Mouse (Mus musculus) right cerebral cortex, postnatal 4 days (tissue): Measurements from ENCODE around the gene Ssmem1.

Experiments used
- DNase-seq: peaks from one replicate; pipeline ENCODE4 v3.0.0-alpha.2; 2022

Ssmem1 gene

DNA sequence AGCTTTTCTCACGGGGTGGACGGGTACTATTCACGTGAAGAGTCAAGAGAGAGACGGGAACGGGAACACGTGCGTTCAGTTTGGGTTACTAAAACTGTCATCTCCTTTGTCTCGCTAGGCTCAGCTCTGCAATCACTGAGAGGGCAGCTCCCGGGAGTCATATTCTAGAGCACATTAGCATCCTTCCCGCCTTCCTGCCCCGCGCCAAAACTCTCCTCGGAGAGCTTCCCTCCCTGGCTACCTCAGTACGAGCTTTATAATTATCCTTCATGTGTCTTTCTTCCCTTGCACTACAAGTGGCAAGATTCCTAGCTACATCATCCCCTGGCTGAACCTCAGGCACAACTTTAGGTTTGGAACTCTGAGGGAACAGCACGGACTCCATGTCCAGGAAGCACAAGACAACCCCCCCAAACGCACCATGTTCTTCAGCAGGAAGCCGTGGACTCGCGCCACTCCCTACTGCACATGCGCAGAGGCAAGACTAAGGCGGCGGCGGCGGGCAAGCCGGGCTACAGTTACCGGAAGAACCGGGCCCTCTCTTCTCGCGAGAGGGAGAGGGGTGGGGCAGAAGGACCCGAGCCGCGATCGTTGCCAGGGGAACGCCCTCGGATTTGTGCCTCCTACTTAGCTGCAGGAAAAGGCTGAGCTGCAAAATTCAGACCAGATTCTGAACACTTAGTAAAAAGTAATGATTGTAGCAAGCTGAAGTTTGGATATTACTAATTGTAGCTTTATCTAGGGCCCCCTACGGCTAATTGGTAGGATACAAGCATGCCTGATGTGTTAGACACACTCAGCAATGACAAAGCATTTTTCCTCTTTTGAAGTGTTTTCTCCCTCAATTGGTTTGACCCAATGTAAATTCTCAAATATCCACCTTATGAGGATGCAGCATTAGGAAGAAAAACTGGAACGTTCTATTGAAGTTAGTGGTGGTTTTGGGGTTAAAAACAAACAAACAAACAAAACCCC is at the start of gene Ssmem1, which contains the start of gene Tmem209:
Ssmem1 (plus strand) TSS at position 585 of the 975 bp plus-strand sequence.
Tmem209 (minus strand) TSS at position 519 of the 975 bp plus-strand sequence.
- peak; percentile 98 for DNase-seq

DNA sequence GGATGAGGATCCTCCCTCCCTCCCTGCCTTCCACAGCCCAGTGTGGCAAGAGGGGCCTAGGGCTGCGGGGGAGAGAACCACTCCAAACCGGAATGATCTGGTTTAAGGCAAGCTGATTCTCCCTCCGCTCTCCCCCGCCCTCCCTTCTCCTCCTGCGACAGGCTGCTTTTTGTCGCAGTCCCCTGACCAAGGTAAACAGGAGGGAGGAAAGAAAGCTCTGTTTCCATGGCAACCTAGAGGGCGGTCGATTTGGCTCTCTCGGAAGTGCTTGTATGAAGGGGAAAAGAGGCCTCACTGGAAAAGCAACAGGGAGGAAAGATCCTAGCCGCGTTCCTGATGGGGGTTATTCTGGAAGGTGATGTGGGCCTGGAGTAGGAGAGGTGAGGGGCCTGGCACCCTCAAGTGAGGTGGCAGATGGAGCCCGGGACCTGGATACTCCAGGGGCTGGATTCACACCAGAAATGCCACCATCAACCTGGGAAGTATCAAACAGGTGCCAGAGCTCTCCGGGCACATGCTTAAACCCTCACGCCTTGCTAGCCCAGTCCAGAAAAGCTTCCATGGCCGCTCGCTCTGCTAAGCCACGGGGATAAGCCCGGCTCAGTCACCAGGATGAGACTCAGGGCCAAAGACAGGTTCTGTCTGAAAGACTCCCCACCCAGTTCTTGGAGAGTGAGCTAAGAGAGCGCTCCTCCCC is 48.8 kb upstream of the Ssmem1 start:
- peak; percentile 75 for DNase-seq

DNA sequence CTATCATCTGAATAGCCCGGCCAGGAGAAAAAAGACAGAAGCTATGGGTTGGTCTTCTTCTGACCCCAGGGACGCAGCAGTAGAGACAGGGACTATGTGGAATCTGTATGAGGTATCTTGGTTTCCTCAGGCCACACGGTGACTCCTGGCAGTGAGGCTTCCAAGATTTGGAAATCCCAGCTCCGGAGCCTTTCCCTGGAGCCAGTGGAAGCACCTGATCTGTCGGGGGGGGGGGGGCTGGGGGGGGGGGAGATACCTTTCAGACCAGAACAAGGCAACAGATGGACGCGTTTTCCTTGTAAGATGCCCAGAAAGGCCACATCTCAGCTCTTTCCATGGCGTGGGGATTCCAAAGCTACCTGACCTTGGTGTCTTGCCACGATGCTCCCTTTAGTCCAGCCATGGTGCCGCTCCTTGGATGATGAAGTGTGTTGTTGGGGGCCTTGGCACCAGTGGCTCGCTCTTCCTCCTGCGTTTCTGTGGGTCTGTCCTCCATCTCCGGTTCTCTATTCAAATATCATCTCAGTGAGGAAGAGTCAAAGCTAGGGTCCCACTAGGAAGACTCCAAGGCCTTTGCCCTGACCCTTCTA is 47.8 kb upstream of the Ssmem1 start:
- no peak for DNase-seq

DNA sequence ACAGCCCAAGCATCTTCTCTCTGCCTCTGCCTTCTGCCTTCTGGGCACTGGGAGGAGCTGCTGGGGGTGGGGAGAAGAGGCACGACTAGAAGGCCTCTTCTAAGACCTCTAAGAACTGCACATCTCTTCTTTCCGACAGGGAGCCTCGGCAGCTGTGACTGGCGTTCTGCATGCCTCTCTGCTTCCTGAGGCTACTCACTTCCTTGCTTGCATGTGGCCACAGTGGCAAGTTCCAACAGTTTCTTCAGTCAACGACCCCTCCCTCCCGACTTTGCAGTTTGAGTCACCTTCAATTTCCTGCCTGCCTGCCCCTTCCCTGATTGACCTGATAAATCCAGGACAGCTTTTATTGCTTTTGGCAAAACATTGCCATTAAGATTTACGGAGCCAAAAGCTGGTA is 46.8 kb upstream of the Ssmem1 start:
- DNase-seq = no peak

DNA sequence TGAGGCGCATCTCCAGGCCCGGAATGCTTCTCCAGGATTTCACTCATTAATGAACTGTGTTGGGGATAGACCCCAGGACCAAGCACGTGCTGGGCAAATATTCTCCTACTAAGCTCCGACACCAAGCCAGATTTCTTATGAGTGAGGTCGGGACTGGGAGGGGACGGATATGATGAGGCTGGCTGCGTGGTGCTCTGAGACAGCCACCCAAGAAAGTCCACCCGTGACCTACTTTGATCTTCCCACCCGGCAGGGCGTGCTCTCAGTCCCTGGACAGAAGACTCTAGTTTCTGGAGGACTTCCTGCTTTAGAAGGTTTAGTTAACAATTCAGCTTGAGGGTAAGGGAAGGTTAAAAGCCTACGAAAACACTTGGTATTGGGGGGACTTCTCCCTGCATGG is 44.1 kb upstream of the Ssmem1 start:
- DNase-seq = no peak

DNA sequence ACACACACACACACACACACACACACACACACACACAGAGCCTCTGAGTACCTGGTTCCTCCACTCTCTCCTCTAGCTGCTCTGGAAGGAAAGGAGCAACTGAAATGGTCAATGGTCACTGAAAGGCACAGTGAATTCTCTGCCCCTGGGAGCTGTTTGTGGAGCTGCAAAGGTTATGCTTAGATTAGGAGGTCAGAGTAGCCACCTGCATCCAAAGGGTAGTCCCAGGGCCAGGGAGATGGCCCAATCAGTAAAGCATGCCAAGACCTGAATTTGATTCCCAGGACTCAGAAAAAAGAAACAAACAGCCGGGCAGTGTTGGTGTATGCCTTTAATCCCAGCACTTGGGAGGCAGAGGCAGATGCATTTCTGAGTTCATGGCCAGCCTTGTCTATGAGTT is 41.6 kb upstream of the Ssmem1 start:
- DNase-seq = no peak

DNA sequence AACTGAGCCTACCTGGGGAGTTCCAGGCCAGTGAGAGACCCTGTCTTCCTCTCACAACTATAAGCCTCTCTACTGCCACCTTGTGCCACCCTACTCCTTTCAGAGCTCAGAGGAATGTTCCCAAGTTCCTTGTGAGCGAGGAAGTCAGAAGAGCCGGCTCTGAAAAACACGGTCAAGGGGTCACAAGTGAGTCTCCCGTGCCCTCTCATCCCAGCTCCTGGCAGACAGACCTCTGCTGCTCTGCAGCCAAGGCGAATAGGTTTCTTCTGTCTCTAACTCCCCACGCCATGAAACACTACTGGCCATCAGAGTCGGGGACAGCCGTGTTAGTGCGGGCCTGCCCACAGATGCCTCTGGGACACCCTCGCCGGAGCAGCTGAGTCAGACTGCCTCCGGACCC is 41.0 kb upstream of the Ssmem1 start:
- peak; percentile 58 for DNase-seq

DNA sequence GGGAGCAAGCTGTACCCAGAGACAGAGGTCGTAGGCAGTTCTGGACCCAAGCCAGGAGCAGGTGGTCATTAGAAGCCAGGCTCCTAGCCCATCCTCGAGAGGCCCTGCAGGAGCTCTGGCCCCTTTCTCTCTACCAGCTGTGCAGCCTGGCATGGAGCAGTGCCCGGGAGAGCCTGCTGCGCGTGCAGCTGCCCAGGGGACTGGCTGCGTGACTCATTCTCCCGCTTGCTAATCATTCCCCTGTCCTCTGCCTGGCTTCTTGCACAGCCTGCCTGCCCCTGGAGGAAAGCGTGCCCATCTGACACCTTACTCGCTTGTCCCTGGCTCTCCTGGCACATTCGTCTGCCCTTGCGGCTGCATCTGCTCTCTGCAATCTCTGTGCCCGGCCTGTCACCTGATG is 40.3 kb upstream of the Ssmem1 start:
- peak; percentile 40 for DNase-seq

DNA sequence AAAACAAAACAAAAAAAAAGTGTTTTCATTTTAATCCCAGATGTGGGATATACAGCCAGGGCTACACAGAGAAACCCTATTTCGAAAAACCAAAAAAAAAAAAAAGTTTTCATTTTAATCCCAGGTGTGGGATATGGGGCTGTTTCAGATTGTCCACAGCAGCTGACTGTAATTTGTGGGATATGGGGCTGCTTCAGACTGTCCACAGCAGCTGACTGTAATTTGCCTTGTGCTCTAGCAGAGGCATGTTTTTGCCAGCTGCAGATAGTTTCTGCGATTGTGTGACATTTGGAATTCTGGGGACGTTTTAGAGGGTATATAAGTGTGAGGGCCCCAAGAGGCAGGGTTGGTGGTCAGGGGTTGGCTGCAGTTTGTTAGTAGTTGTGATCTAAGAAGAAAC is 37.9 kb upstream of the Ssmem1 start:
- no peak for DNase-seq

DNA sequence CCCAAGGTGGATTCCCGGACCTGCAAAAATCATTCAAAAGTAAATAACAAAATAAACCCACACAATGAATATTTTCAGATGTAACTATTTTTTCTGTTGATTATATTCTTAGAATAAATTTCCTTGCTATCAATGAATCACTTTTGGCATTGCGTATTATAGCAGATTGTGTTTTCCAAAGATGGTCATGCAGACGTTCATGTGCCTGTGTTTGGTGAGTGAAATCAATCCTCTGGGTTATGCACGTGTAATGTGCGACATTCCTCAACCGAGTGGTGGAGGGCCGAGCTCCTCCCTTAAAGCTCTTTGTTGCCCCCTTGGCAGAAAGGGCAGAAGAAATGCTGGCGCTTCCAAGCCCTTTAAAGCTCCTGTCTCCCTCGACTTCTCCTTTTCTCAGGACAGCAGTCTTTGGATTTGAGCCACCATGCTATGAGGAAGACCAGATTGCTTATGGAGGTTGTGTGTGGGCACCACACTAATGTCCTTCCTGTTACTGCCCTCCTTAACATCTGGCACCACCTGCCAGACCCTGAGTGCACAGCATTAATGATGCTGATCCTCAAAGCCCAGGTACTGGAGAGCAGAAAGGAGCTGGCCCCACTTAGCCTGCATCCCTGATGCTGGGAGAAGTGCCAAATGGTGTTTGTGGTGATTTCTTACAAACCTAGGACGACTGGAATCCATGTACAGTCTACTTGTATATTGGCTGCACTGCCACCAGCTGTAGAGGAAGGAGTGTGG is 33.5 kb upstream of the Ssmem1 start:
- no peak for DNase-seq

DNA sequence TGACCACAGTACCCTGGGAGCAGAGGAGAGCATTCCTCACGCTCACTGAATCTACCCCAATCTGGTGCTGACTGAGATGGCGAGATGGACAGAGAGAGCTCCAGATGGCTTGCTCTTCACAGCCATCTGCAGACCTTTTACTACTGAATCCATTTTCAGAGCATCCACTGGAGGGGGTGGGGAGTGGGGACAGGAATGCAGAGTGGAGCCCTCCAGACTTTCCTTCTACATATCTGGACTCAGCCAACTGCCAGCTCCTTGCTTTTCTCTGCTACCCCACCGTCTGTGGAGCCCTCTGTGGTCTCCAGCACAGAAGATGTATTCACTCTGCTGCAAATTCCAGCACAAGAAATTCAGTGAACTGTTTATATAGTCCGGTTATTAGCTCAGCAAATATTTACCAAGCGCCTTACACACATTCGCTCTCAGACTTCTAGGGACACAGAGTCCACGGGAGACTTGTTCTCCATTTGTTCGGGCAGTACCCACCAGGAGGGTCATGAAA is 32.4 kb upstream of the Ssmem1 start:
- DNase-seq = no peak

DNA sequence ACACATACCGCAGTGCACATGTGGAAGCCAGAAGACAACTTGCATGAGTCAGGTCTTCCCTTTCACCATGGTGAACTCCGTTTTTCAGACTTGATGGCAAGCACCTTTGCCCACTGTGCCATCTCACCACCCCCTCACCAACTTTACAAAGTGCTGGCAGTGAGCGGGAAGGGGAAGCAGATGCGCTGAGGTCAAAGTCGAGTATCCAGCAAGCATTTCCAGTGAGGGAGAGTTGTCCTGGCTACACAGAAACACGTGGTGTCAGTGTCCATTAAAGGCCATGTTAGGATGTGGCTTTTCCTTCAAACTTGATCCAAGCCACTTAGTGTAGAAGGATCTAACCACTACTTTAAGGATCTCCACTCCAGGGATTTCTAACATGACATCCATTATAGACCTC is 31.9 kb upstream of the Ssmem1 start:
- no peak for DNase-seq

DNA sequence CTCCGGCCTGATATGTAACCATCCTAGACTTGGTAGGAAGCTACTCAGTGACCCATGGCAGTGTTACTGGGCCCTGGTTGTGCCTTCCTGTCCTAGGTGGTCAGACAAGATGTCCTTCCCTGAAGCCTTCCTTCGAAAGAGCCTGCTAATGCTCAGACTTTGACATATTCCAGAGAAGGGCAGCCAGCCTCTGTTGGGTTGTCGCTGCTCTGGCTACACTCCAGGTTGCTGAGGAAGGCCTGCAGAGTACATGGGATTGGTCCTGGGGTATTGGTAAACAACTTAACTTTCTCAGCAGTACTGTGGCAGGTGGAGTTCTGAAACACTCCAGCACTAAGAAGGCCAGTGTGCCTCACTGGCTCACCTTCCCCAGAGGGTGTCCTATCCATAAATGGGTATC is 30.2 kb upstream of the Ssmem1 start:
- DNase-seq = no peak

DNA sequence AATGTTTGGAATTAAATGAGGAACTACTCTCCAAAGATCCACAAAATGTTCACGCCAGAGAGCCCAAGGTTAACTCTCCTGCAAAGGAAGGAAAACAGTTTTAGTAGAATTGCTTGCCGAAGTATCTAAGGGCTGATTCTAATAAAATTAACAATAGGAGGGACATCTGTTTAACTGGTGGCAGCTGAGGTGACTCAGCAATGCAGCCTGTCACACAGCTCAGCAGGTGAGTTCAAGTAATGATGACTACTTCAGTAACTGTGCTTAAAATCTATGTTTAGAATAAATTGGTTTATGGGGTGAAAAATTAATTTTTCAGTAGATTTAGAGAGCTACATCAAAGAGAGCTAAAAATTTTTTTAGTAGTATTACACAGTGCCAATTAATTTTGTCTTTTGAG is 26.7 kb upstream of the Ssmem1 start:
- DNase-seq = no peak

DNA sequence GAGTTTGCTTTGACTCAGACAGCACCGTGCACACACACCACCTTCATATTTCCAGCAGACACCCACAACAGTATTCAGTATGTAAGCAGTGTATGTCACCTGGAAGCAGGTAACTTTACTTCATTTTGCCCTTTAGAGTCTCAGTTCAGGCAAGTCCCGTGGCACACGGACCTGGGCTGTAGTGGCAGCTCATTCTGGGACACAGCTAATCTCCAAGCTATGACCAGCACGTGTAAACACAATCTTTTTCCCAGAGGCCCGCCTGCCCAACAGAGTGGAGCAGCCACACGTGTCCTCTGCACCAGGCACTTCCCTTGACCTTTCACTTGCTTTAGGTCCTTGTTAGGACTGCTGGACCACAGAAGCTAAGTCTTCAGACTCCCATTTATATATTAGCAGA is 23.1 kb upstream of the Ssmem1 start:
- DNase-seq = no peak

DNA sequence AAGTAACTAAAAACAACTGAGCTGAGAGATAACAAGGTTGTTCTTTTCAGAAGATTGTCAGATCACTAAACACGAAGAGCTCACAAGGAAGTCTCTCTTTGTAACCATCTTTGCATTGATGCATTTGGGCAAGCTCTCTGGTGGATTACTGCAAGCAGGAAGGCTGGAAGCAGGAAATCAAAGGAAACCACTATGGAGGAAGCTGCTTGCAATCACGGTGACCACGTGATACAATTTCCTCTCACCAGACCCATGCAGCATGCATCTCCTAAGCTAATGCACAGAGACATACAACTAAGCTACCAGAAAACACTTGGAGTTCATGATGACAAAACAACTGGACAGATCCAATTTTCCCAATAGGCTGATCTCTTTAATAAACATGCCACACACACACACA is 10.6 kb upstream of the Ssmem1 start:
- DNase-seq = no peak

DNA sequence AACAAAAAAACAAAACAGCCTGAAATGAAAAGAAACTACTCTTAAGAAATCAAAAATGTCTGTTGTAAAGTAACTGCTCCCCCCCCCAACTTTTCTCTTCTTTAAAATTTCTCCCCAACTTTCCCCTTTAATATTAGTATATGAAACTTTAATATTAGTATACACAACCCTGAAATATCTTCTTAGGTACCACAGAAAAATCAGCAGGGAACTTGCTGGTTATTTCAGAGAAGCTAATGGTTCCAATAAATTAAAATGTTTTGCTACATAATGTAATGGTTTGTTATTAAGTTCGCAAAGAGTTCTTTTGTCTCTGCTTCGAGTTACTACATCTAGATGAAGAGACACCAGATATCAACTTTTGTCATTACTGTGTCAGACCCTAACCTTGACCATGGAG is 825 bp upstream of the Ssmem1 start:
- no peak for DNase-seq

DNA sequence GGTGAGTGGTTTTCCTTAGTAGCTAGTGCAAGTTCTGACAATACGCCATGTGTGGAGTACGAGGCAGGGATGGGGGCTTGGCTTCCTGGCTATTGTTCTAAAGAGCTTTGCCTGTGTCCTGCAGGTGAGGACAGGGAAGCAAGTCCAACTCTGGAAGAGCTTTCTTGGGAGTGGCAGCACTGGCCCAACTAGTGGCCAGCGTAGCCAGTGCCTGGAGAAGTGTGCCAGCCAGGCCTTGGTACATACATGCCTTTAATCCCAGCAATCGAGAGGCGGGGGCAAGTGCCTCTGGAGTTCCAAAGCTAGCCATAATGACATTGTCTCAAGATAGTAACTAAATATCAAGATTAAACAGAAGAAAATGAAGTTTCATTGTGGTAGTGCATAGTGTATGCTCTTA is 642 bp downstream of the Ssmem1 start:
- DNase-seq = no peak

DNA sequence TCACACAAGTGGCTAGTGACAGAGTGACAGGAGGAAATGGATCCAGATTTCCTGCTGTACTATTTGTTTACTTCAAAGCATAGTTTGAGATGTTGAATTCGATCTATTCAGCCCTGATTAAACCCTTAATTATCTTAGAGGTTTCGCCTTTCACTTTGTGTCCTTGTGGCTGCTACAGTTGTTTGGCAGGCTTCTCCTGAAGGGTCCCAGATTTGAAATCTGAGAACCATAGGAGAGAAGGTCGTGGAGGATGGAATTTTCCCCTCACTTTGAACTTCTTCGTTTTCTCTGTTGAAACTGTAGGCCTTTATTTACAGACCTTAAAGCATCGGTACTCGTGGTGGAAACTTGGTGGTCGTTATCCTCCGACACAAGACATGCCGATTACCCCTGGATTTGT is 4.6 kb downstream of the Ssmem1 start:
- no peak for DNase-seq

DNA sequence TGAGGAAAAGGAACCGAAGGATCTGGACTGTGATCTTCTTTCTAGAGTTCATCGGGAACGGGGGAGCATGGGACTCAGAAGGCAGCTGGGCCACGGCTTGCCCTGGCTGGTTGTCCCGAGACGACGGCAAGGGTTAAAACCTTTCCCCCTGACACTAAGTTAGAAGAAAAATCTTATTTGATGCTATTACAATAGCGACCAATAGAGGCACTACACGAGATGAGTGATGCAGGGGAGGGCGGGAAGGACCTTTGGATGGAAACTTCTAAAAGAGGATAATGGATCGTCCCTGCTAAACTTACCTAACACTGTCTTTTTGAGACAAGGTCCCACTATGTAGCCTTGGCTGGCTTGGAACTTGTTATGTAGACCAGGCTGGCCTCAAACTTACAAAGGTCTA is 10.8 kb downstream of the Ssmem1 start:
- DNase-seq = no peak

DNA sequence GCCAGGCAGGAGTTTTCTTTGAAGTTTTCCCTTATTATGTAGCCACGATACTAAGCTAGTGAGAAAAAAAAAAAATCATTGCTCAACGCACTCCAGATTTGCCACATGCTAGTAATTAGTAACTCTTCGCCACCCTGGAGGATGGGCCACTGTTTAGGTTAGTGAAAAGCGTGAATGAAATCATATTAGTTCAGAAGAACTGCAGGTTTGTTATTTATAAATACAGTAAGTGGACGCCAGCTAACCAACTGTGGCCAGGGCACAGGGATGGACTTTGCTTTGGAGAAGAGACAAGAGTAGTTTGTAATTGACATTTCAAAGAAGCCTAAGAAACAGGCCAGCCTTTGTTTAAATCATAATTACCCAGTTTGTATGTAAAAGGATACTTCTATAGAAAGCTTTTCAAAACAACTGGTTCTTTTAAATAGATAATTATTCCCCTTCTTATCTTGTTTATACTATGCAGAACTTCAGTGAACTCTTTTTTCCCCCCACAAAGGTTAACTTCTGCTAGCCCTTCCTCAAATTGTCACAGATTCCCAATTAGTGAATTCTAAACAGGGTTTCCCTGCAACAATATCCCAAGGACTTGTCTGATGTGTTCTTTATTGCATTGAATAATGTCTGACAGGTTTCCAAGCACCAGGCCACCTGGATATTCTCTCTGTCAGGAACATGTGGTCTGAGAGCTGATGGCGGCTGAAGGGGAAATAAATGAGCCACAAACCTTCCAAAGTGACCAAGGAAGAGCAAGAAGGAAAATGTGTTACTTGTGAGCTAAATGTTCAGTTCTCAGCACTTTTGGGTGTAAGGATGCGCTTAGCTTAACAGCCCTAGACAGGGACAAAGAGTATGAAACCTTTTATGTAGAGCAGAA is 16.0 kb downstream of the Ssmem1 start:
- DNase-seq = no peak
